Mouse (Mus musculus) neural tube, embryonic 11.5 days (tissue): ENCODE measurements at regions not wholly inside any gene's neighbourhood (a gene's known extent, or its start where the extent isn't known, plus 50 kb on each side); places are given as distances from the start of the nearest gene placed in this dataset.
"Not testable (repeated sequence)": the region's sequence is repeated elsewhere in the genome, so short reads cannot be mapped to it uniquely, and the experiment has no call there.

Experiments
- ATAC-seq: fragments of 200-750 bp; cut with Nextera tagmentation; 2 replicates; pipeline ENCODE4 v1.8.0; 2017; ENCODE audit warnings: moderate number of reproducible peaks, mild to moderate bottlenecking, moderate TSS enrichment, moderate library complexity; ENCODE audit not compliant: insufficient read depth, low FRiP score, low TSS enrichment
- DNase-seq: peaks from one replicate; pipeline ENCODE4 v3.0.0-alpha.2; 2015; ENCODE audit warnings: low spot score
- H3K27ac ChIP-seq: fragments of 300-500 bp; sonication (generic); 2 replicates; pipeline ENCODE4 v1.5.1; 2014; ENCODE audit warnings: low read depth, mild to moderate bottlenecking, low read length
- H3K27me3 ChIP-seq: fragments of 300-500 bp; sonication (generic); 2 replicates; pipeline ENCODE4 v1.6.1; 2014; ENCODE audit warnings: mild to moderate bottlenecking, low read length, mixed read lengths; ENCODE audit not compliant: control insufficient read depth, insufficient read depth
- H3K36me3 ChIP-seq: fragments of 300-500 bp; sonication (generic); 2 replicates; pipeline ENCODE4 v1.6.1; 2014; ENCODE audit warnings: mild to moderate bottlenecking, low read length, moderate library complexity, mixed read lengths; ENCODE audit not compliant: control insufficient read depth, insufficient read depth
- H3K4me1 ChIP-seq: fragments of 300-500 bp; sonication (generic); 2 replicates; pipeline ENCODE4 v1.6.1; 2014; ENCODE audit warnings: low read length, mixed read lengths; ENCODE audit not compliant: control insufficient read depth, insufficient read depth
- H3K4me2 ChIP-seq: fragments of 300-500 bp; sonication (generic); 2 replicates; pipeline ENCODE4 v1.6.1; 2014; ENCODE audit warnings: low read depth, mild to moderate bottlenecking, moderate library complexity
- H3K4me3 ChIP-seq: fragments of 300-500 bp; sonication (generic); 2 replicates; pipeline ENCODE4 v1.5.1; 2014; ENCODE audit warnings: low read depth, low read length
- H3K9ac ChIP-seq: fragments of 300-500 bp; sonication (generic); 2 replicates; pipeline ENCODE4 v1.6.1; 2014; ENCODE audit warnings: mild to moderate bottlenecking, low read length
- H3K9me3 ChIP-seq: fragments of 300-500 bp; sonication (generic); 2 replicates; pipeline ENCODE4 v1.6.1; 2016; ENCODE audit warnings: low read length; ENCODE audit not compliant: control insufficient read depth
- WGBS: fragments of 180-500 bp; shearing (Covaris S2); extraction: QIAGEN DNeasy Blood & Tissue Kit; methylation state at CpG from one replicate; pipeline ENCODE4 v1.1.7; 2014; 5-methylcytosine and 5-hydroxymethylcytosine counted together

DNA sequence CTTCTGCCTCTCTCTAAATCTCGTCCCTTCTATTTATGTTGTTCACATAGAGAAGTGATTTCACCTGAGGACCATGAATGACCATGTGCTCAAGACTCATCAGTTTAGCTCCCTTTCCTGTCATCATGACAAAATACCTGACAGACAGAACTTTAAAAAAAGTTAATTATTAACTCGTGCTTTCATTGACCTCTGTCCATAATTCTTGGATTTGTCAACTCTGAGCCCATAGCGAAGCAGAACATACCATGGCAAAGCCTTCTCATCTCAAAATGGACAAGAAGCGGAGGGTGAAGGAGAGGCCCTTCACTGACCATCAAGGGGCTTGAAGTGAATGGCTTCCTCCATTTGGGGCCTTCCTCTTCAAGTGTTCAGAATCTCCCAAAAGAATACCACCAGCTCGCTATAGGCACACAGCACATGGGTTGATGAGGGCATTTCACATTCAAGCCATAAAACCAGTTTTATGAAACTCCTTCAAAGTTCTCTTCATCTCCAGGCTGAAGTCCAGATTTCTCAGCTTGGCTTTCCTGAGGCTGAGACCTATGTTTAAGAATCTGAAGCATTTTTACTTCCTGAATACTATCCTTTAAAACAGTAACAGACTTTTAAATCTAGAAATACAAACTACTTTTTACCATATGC lies 144.0 kb upstream of the P2ry1 start:
- Histone ChIP-seq H3K27me3 (no peaks in the 10 kb centered on the region), H3K27ac (no peak overlapping the region), H3K4me2 (no peak overlapping the region), H3K9me3 (no peaks in the 10 kb centered on the region), H3K9ac (no peak overlapping the region), H3K4me3 (no peak overlapping the region), H3K36me3 (no peaks in the 10 kb centered on the region), H3K4me1 (no peaks in the 10 kb centered on the region)
- WGBS: 74% methylated on average over 5 of the region's 5 CpGs
- ATAC-seq: no peak
- no peak for DNase-seq

DNA sequence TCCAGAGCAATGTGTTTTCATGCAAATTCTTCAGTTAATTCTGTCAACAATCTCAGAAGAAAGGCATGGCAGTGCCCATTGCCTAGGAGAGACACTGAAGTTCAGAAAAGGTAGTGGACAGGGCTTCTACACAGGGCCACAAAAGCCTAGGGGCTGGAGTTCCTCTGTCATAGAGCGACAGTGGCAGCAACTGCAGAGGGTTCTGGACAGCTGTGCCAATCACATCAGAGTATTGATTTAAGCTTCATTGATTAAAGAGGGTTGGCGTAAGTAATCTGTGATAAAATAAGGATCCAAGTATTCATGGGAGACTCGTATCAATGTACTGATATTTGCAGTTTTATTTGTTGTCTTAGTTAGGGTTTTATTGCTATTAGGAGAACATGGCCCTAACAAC lies 143.5 kb upstream of the P2ry1 start:
- Histone ChIP-seq H3K9ac (no peak overlapping the region), H3K9me3 (no peaks in the 10 kb centered on the region), H3K27me3 (no peaks in the 10 kb centered on the region), H3K4me2 (no peak overlapping the region), H3K36me3 (no peaks in the 10 kb centered on the region), H3K4me3 (no peak overlapping the region), H3K27ac (no peak overlapping the region), H3K4me1 (no peaks in the 10 kb centered on the region)
- no peak for ATAC-seq
- no peak for DNase-seq
- 88% methylated on average over 3 of the region's 3 CpGs for WGBS

DNA sequence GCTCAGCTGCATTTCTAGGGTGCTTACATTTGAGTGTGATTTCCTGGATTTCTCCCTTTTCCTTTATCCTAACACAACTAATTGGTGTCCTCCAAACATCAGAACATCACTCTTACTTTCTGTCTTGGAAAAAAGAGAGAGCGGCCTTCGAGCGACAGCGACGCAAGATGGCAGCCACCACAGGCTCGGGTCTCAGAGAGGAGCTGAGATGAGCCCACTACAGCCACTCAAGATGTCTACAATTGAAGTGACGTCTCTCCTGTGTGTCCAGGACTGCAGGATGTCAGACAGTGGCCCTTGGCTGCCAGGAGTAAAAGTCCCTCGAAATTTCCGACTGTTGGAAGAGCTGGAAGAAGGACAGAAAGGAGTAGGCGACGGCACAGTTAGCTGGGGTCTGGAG lies 125.7 kb upstream of the P2ry1 start:
- H3K27ac ChIP-seq, DNase-seq, ATAC-seq, H3K4me1 ChIP-seq, H3K27me3 ChIP-seq, H3K4me3 ChIP-seq, H3K36me3 ChIP-seq, H3K9me3 ChIP-seq, H3K4me2 ChIP-seq, H3K9ac ChIP-seq: not testable (repeated sequence)
- WGBS: 94% methylated on average over 11 of the region's 11 CpGs

- DNase-seq (no peak), ATAC-seq (no peak)
- 88% methylated on average over 3 of the region's 3 CpGs for WGBS
- Histone ChIP-seq H3K4me1 (no peaks in the 10 kb centered on the region), H3K4me3 (no peak overlapping the region), H3K27me3 (no peaks in the 10 kb centered on the region), H3K9ac (no peak overlapping the region), H3K9me3 (no peaks in the 10 kb centered on the region), H3K27ac (no peak overlapping the region), H3K36me3 (no peaks in the 10 kb centered on the region), H3K4me2 (no peak overlapping the region)
Observed at GRCm38 (mm10) chr3:60878880-60879279, 123.7 kb upstream of the P2ry1 start.

DNA sequence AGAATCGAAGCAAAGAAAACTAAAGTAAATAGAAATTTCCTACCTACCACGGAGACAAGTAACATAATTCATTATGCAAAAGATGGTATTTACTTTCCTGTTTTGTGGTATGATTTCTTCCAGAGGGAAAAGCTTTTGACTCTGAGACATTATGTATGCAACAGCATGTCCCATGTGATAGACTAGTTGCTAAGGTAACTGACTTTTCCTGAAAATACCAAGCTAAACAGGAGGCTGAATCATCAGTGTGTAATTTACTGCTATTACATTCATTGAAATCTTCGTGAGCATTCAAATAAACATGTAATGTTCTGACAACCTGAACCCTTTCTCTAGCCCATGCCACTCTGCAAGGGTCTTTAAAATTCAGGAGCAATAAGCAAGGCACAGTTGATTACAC lies 118.6 kb upstream of the P2ry1 start:
- 72% methylated on average over 3 of the region's 3 CpGs for WGBS
- H3K9me3 ChIP-seq: no peaks in the 10 kb centered on the region
- no peak for ATAC-seq
- H3K27ac ChIP-seq: no peak overlapping the region
- H3K36me3 ChIP-seq: no peaks in the 10 kb centered on the region
- no peak overlapping the region for H3K4me3 ChIP-seq
- no peak for DNase-seq
- H3K4me1 ChIP-seq: no peaks in the 10 kb centered on the region
- H3K27me3 ChIP-seq: no peaks in the 10 kb centered on the region
- no peak overlapping the region for H3K4me2 ChIP-seq
- no peak overlapping the region for H3K9ac ChIP-seq

- Histone ChIP-seq H3K27ac (no peak overlapping the region), H3K4me3 (no peak overlapping the region), H3K4me2 (no peak overlapping the region), H3K9me3 (no peaks in the 10 kb centered on the region), H3K27me3 (no peaks in the 10 kb centered on the region), H3K4me1 (no peaks in the 10 kb centered on the region), H3K9ac (no peak overlapping the region), H3K36me3 (no peaks in the 10 kb centered on the region)
- 95% methylated on average over 4 of the region's 4 CpGs for WGBS
- DNase-seq (no peak), ATAC-seq (no peak)
Observed at GRCm38 (mm10) chr3:60889191-60889861, 113.3 kb upstream of the P2ry1 start.

DNA sequence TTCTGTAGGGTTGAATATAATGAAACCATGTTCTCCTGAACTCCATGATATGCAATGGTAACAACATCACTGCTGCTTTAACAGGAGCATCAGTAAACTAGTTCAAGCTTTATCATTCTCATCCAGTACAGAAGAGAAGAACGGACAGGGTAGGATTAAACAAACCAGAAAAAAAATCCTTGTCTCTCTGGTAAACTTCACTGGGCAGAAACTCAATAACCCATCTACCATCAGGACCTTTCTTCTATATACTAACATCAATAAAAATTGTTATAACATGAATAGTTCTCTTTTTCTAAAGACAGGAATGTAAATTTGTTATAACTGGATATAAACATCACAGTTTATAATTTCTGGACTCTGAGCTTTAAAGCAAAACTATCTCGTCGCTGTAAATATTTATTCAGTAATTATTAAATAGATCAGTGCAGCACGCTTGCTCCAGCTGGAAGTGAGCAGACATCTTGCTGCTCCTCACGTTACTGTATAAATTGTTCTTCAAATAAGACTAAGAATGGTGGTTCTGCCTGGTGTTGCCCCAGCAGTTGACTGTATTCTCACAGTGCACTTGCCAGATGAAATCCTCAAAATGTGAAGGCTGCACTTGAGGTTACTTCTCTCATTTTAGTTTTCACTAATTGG lies 104.8 kb upstream of the P2ry1 start:
- Histone ChIP-seq H3K27ac (no peak overlapping the region), H3K4me2 (no peak overlapping the region), H3K9me3 (no peaks in the 10 kb centered on the region), H3K36me3 (no peaks in the 10 kb centered on the region), H3K27me3 (no peaks in the 10 kb centered on the region), H3K4me1 (no peaks in the 10 kb centered on the region), H3K9ac (no peak overlapping the region), H3K4me3 (no peak overlapping the region)
- 93% methylated on average over 5 of the region's 5 CpGs for WGBS
- DNase-seq (no peak), ATAC-seq (no peak)

- DNase-seq: no peak
- WGBS: 69% methylated on average over 1 of the region's 1 CpGs
- H3K27ac ChIP-seq: no peak overlapping the region
- no peak overlapping the region for H3K4me3 ChIP-seq
- H3K4me1 ChIP-seq: no peaks in the 10 kb centered on the region
- H3K27me3 ChIP-seq: no peaks in the 10 kb centered on the region
- no peaks in the 10 kb centered on the region for H3K36me3 ChIP-seq
- no peak overlapping the region for H3K4me2 ChIP-seq
- H3K9me3 ChIP-seq: no peaks in the 10 kb centered on the region
- ATAC-seq: no peak
- H3K9ac ChIP-seq: no peak overlapping the region
Observed at GRCm38 (mm10) chr3:60898720-60899119, 103.9 kb upstream of the P2ry1 start.

GRCm38 (mm10) chr3:60901571-60901970 lies 101.0 kb upstream of the P2ry1 start:
- ATAC-seq (no peak), DNase-seq (no peak)
- Histone ChIP-seq H3K4me3 (no peak overlapping the region), H3K27me3 (no peaks in the 10 kb centered on the region), H3K27ac (no peak overlapping the region), H3K36me3 (no peaks in the 10 kb centered on the region), H3K4me2 (no peak overlapping the region), H3K4me1 (no peaks in the 10 kb centered on the region), H3K9ac (no peak overlapping the region), H3K9me3 (no peaks in the 10 kb centered on the region)
- 82% methylated on average over 2 of the region's 2 CpGs for WGBS
